Mouse (Mus musculus) small intestine, adult 2 months (tissue): ENCODE results near the gene Slc35e2.

Source experiments
- CTCF ChIP-seq: fragments of 200-500 bp; IDR thresholded peaks from 2 replicates; pipeline ENCODE4 v1.5.1; 2012; ENCODE audit warnings: low read depth, mild to moderate bottlenecking, control low read depth, inconsistent platforms, low read length, moderate library complexity, mixed read lengths; ENCODE audit not compliant: insufficient replicate concordance, insufficient read length; ENCODE audit errors: extremely low read depth
- POLR2A ChIP-seq: fragments of 200-500 bp; IDR thresholded peaks from 2 replicates; pipeline ENCODE4 v1.6.1; 2012; ENCODE audit warnings: low read depth, mild to moderate bottlenecking, control low read depth, inconsistent platforms, low read length, moderate library complexity

- TF ChIP-seq CTCF (no peak; the same call in 1 of the 2 replicates), POLR2A (no peak)
Observed at GRCm38 (mm10) chr4:155564315-155565069, 36.7 kb upstream of the Slc35e2 start.
